Mouse (Mus musculus): Measurements from ENCODE around the gene Arhgap23. TPM values are rescaled to one million over a fixed set of nuclear protein-coding genes. Genes with fewer than 3 reads are reported as not detected.

The Arhgap23 gene
- total RNA-seq, 2 experiments from 2014 or later = 22.1 to 25.4 TPM

DNA sequence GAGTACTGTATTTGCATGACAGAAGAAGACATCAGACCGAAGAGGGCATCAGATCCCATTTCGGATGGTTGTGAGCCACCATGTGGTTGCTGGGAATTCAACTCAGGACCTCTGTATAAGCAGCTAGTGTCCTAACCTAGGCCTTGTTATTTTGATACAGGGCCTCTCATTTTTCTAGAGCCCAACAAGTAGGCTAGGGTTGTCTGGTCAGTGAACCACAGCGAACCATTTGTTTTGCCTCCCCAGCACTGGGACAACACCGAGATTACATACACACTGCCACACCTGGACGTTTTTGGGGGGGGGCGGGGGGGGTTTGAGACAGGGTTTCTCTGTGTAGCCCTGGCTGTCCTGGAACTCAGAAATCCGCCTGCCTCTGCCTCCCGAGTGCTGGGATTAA lies 18.8 kb downstream of the Arhgap23 start:
- DNase-seq (ENCODE audit: low spot score in 2 of 2) = no peak

GRCm38 (mm10) chr11:97434704-97435454 lies 19.5 kb downstream of the Arhgap23 start:
- DNase-seq (ENCODE audit: low spot score in 2 of 2) = peak; percentile 79 to 84

- DNase-seq (ENCODE audit: low spot score in 2 of 2) = peak; percentile 57 to 59
Measured at GRCm38 (mm10) chr11:97435808-97436491, 20.6 kb downstream of the Arhgap23 start.

- DNase-seq (ENCODE audit: low spot score in 2 of 2) = peak; percentile 37 to 57
Measured at GRCm38 (mm10) chr11:97437745-97438144, 22.4 kb downstream of the Arhgap23 start.

- DNase-seq (ENCODE audit: low spot score in 2 of 2) = no peak
Measured at GRCm38 (mm10) chr11:97438868-97439267, 23.5 kb downstream of the Arhgap23 start.

- peak; percentile 71 to 80 for DNase-seq (ENCODE audit: low spot score in 2 of 2)
Measured at GRCm38 (mm10) chr11:97439935-97440334, 24.6 kb downstream of the Arhgap23 start.

DNA sequence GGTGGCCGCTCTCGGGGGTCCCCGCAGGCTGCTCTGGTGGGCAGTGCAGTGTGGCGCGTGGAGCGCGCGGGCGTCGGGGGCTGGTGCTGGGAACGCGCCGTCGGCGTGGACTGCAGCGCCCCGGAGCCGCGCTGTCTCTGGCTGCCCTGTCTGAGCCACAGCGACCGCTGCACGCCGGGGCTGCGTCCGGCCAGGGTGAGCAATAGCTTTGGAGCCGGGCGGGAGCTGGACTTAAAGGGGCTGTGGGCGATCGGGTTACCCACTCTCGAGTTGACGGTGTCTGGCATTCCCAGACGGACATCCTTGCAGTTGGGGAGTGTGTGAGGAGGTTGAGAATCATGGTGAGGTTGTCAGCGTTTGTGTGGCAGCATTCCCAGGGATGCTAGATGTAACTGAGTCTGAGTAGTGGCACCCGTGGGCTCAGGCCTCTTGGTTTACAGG lies 25.1 kb downstream of the Arhgap23 start:
- peak; percentile 35 to 58 for DNase-seq (ENCODE audit: low spot score in 2 of 2)

- DNase-seq (ENCODE audit: low spot score in 2 of 2) = peak; percentile 70 to 75
Measured at GRCm38 (mm10) chr11:97441036-97441657, 25.8 kb downstream of the Arhgap23 start.

DNA sequence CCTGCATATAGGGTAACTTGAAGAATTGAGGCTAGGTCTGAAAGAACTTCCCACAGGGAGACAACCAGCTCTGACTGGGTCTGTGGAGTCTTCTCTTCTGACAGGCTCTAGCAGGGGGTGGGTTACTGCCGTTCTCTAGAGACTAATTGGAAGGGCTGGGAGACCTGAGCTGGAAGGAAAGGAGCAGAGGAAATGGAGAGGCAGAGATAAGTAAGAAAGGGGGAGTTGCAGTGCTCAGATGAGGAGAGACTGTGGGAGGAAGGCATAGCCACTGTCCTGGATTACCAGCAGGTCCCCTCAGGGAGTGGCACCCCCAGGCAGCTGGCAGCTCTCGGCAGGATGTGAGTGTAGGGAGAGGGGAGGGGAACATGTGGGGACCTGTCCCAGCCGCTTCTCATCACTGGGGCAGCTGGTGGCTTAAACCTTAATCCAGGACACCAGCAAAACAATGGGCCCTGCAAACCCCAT lies 26.4 kb downstream of the Arhgap23 start:
- no peak for DNase-seq (ENCODE audit: low spot score in 2 of 2)

DNA sequence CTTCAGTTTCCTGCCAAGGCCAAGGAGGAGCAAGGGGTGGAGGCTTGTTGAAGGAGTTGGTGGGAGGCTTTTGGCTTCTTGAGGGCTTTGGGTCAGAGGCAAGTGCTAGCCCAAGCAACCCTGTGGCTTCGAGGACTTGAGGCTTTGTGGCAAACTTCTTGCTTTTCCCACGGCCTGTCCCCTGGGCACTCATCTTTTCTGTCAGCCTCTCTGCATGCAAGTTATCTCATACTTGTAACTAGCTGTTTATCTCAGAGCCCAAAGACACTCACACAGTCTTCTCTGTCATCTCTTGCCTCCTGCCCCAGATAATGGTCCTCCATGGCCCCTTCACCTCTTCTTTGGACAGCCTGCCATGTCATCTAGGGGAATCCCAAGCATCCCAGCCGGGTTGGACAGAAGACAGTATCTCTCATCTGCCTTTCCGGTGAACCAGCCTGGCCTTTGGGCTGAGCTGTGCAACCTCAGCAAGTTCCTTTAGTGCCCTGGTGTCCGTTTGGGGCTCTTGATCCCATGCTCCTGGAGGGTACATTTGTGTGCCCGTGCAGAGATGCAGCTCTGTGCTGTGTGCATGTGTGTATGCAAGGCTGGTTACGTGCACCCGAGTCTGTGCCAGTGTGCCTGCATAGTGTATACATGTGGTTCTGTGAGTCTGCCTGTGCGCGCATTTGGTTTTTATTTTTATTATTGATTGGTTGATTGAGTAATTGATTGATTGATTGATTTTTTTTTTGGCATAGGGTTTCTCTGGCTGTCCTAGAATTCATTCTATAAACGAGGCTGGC lies 27.8 kb downstream of the Arhgap23 start:
- no peak for DNase-seq (ENCODE audit: low spot score in 2 of 2)

- no peak for DNase-seq (ENCODE audit: low spot score in 2 of 2)
Measured at GRCm38 (mm10) chr11:97445596-97445995, 30.3 kb downstream of the Arhgap23 start.

- no peak for DNase-seq (ENCODE audit: low spot score in 2 of 2)
Measured at GRCm38 (mm10) chr11:97445999-97446511, 30.7 kb downstream of the Arhgap23 start.

- DNase-seq (ENCODE audit: low spot score in 2 of 2) = no peak
Measured at GRCm38 (mm10) chr11:97447979-97448378, 32.6 kb downstream of the Arhgap23 start.

DNA sequence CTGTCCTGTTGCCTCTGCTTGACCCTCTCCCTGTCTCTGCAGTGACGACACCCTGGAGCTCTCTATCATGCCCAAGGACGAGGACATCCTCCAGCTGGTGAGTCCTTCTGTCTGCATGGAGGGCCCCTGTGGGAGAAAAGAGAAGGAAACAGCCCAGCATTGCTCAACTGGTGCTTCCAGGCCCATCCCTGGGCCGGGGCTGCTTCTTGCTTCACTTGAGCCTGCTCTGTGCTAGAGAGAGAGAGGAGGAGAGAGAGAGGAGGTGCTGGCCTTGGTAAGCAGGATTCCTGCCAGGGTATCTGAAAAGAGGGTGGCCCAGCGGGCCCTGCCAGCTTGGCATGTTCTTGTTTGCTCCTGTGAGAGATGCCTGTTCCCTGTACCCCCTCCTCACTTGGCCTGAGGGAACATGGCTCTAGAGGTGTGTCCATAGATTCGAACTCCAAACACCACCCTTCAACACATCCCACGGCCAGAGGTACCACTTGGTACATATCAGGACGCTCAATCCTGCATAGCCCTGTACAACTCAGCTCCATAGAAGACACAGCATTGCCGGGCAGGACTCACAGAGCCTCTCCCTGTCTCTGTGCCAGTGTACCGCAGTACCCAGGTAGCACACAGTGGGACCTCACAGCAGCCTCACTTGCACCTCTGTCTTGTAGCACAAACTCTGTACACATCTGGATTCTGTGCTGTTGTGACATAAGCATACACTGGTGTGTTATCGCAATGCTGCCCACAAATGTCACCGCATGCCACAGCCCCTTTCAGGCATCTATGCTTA lies 33.5 kb downstream of the Arhgap23 start:
- no peak for DNase-seq (ENCODE audit: low spot score in 2 of 2)

- peak; percentile 68 to 80 for DNase-seq (ENCODE audit: low spot score in 2 of 2)
Measured at GRCm38 (mm10) chr11:97449601-97450293, 34.4 kb downstream of the Arhgap23 start.

DNA sequence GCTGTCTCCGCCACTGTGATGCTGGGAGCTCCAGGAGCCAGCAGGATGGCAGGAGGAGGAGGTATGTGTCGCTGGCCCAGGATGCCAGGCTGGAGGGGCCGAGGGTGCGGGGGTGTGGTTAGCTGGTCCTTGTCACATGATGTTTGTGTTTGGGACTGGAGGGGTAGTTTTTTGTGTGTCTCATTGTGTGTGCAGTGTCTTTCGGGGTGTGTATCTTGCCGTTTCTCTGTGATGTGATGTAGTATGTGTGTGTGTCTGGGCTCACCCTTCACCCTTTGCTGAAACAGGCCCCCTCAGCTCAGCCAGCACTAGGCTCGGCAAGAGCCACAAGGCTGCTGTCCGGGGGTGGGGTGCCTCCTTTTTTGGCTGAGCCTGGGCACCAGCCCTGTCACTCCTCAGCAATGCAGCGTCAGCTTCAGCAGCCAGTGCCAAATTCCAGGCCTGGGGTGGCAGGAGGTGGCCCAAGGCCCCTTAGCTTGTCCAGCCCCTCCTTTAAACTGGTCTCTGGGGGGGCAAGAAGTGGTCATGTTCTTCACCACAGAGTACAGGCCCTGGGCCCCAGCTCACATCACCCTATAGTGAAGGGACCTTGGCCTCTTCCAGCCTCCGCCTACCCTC lies 35.1 kb downstream of the Arhgap23 start:
- peak in 1 of 2 experiments; percentile 60 for DNase-seq (ENCODE audit: low spot score in 2 of 2)

DNA sequence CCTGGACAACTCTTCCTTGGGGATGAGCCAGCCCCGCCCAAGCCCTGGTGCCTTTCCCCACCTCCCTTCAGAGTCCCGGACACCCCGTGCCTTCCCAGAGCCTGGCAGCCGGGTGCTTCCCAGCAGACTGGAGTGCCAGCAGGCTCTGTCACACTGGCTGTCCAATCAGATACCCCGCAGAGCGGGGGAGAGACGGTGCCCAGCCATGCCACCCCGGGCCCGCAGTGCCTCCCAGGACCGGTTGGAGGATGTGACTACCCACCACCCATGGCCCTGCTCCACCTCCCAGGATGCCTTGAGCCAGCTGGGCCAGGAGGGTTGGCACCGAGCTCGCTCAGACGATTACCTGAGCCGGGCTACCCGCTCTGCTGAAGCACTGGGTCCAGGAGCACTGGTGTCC lies 36.3 kb downstream of the Arhgap23 start:
- no peak for DNase-seq (ENCODE audit: low spot score in 2 of 2)

GRCm38 (mm10) chr11:97457120-97457519 lies 41.8 kb downstream of the Arhgap23 start:
- DNase-seq (ENCODE audit: low spot score in 2 of 2) = no peak

DNA sequence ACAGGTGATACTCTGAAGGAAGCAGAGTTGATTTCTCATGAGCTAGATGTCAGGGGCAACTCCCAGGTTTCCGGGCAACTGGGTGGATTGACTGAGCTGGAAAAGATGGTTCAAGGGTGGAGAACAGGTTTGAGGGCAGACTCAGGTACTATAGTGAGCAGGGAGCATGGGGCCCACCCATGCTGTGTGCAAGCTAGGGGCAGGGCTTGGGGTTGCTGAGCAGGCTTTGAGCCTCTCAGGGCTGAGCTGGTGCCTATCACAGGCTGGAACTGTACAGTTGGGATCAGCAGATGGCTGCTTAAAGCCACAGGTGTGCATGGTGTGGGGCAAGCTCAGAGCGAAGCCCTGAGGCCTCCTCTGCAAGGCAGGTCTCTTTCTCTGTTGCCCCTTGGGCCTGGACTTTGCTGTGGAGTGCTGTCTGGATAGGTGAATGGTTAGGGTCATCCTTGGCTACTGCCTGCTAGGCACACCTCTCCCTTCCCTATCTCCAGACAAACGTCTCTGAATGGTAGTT lies 46.0 kb downstream of the Arhgap23 start:
- DNase-seq (ENCODE audit: low spot score in 2 of 2) = no peak

Data from adrenal gland, adult 18-20 months (tissue).